Mouse (Mus musculus) naive thymus-derived CD4-positive, alpha-beta T cell, adult 2 months (primary cell): Measurements from ENCODE around the gene Arpc5.
"Not testable (repeated sequence)": the region's sequence is repeated elsewhere in the genome, so short reads cannot be mapped to it uniquely, and the experiment has no call there.

Experiments
- DNase-seq: peaks from one replicate; pipeline ENCODE4 v3.0.0-alpha.2; 2011; ENCODE audit warnings: low read depth

The Arpc5 gene

DNA sequence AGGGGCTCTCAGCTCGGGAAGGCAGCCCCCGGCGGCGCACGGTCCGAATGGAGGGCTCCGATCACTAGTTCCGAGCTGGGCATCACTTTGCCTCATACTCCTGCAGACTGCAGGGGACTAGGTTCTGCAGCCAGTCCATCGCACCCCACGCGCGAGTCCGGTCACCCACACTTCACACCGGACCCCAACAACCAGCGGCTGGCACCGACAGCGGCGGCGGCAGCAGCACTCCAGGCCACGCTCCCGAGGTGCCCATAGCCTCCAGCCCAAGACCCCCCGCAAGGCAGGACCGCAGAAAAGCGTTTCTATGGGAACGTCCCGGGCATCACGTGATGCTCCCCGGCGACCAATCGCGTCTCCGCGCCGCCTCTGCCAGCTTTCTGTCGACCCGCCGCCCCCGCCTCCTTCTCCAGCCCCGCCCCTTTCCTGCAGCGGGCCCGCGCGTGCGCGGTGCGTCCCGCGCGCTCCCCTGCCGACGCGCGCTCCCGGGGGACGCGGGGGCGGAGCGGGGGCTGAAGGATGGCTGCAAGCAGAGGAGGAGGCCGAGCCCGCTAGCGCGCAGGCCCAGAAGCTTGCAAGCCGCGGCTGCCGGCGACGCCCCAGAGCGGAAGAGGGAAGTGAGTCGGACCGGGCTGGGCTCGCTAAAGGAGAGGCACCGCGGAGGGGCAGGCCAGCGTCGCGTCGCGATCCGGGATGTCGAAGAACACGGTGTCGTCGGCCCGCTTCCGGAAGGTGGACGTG is at the start of gene Arpc5, which contains the start of gene Rgl1:
TSS of gene Arpc5 (plus strand) at position 511 of the 741 bp plus-strand sequence.
TSS of gene Rgl1 (minus strand) at position 320 of the 741 bp plus-strand sequence.
- peak; percentile 98 for DNase-seq

DNA sequence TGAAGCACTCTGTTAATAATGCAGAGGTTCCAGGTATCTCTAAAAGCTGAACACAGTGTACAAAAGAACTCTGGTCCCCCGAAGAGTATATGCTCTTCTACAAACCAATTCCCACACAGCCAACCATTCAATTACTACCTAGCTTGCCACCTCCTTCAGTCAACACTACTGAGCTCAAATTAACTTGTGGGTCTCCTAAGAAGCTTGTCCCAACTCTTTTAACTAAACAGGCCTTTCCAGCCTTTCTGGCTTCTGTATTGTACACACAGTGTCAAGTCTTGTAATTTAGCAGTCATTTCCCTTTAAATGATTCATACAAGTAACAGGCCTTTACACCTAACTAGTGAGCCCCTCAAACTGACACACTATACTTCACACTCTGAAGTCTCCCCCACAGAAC is 49.0 kb upstream of the Arpc5 start:
- no peak for DNase-seq

GRCm38 (mm10) chr1:152718200-152718599 is 48.1 kb upstream of the Arpc5 start:
- DNase-seq, result no peak

- DNase-seq, result peak; percentile 23
These were observed 45.4 kb upstream of the Arpc5 start for GRCm38 (mm10) chr1:152720969-152721368.

GRCm38 (mm10) chr1:152721535-152722198 is 44.7 kb upstream of the Arpc5 start:
- DNase-seq, result no peak

- DNase-seq, result peak; percentile 55
These were observed 42.1 kb upstream of the Arpc5 start for GRCm38 (mm10) chr1:152724286-152724685.

DNA sequence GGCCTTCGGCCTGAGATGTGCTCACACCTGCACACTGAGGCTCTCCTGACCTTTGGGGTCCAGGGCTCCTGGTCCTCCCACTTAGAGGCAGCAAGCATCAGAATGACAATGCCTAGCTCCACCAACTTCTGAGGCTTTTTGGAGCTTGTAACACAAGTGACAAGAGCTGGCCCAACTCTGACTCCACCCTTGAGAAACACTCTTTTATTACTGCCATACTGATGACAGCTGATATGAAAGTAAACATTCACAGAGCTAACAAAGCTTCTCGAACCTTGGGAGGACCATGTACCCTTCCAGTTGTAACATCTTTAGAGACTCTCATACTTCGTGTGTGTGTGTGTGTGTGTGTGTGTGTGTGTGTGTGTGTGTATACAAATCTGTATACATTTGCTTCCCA is 40.2 kb upstream of the Arpc5 start:
- DNase-seq, result no peak

DNA sequence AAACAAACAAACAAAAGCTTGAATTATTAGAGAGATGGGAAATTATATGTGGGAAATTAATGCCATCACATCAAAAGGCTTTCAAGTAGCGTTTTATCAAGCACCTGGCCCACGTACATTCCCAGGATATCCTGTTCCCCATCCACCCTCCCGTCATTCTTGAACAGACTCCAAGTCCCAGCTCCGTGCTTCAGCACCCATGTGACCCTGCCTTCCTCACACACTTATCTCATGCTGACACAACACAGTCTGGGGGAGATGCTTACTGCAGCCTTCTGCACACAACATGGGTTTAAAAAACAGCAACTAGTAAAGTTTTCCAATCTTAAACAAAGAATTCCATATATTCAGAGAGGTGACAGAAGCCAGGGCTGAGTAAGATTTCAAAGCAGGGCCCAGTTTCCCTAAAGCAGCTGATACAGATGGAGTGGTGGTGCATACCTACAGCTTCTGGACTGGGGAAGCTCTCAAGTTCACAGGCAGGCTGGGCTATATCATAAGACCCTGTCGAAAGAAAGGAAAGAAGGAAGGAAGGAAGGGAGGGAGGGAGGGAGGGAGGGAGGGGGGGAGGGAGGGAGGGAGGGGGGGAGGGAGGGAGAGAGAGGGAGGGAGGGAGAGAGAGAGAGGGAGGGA is 38.6 kb upstream of the Arpc5 start:
- no peak for DNase-seq

- DNase-seq, result no peak
These were observed 27.5 kb upstream of the Arpc5 start for GRCm38 (mm10) chr1:152738793-152739192.

GRCm38 (mm10) chr1:152739374-152739773 is 27.0 kb upstream of the Arpc5 start:
- no peak for DNase-seq

- no peak for DNase-seq
These were observed 23.1 kb upstream of the Arpc5 start for GRCm38 (mm10) chr1:152743095-152743826.

DNA sequence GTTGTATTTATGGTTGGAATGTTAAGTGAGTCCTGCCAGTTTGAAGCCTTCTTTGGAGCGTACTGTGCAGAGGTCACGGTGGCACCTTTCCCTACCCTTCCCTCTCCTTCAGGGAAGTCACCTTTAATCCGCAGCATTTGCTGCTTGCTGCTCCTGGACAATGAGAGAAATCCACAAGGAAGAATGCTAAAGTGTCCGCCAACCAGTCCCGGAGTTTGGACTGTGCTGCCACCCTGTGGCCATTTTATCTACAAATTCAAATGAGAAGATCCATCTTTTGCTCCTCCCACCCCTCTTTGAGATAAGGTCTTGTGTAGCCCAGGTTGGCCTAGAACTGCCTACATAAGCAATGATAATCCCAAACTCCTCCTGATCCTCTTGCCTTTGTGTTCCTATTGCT is 19.9 kb upstream of the Arpc5 start:
- DNase-seq, result peak; percentile 72

DNA sequence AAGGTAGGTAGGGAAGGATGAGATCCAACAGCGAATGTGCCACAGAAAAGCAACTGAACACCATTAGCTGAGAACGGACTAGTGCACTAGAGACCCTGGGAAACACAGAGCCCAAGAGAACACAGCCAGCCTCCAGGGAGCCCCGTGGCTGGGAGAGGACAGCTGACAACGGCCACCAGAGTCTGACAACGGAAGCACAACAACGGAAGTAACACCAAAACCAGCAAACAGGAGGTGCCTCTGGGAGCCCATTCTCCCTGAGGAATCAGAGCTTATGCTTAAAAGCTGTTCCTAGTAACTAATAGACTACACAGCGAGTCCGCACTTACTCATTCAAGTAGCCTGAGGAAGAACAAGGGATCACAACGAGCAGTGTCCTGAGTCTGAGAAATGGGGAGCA is 17.1 kb upstream of the Arpc5 start:
- no peak for DNase-seq

GRCm38 (mm10) chr1:152750312-152750965 is 15.9 kb upstream of the Arpc5 start, which contains the start of gene Apobec4:
Gene Apobec4 (plus strand): TSS chr1:152750551.
- no peak for DNase-seq

- DNase-seq, result no peak
These were observed 4.6 kb upstream of the Arpc5 start for GRCm38 (mm10) chr1:152761791-152762190.

DNA sequence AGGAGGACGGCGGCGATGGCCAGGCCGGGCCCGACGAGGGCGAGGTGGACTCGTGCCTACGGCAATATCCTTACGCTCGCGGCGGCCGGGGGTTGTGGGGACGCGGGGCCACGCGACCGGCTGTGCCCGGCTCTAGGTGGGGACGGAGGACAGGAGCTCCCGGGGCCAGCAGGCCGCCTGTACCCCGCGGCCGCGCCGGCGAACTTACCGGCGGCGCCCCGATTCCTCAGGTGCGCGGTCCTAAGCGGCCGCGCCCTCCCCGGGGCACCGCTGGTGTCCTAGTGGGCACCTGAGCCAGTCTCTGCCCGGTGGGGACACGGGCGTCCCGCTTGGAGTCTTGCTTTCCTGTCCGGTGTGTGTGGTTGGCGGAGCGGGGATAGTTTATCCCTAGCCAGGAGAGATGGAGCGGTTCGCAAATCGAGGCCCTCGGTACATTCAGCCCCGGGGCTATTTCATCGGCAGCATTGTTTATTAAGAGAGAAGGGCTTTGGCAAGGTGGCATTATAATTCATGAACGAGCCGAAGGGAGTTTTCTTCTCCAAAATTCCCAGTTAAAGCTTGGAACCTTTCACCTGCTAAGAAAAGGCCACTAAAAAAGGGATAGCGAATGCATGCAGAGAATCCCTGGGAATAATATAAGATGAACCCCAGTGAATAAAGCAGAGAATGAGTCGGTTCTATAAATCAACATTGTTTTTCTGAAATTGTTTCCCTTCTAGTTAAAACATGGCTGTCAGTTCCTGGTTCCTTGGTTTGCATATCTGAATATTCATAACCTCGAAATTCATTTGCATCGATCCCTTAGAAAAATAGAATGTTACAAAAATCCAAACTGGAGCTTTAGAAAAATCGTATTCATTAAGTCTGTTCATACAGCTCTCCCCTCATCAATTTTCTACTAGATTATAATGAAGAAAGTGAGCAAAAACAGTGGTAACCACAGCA is 734 bp downstream of the Arpc5 start:
- peak; percentile 50 for DNase-seq

- DNase-seq, result peak; percentile 92
These were observed 1.6 kb downstream of the Arpc5 start for GRCm38 (mm10) chr1:152767749-152768488.

GRCm38 (mm10) chr1:152771016-152771415 is 4.7 kb downstream of the Arpc5 start:
- DNase-seq, result no peak

- not testable (repeated sequence) for DNase-seq
These were observed 8.3 kb downstream of the Arpc5 start for GRCm38 (mm10) chr1:152774601-152775000.
